Mouse (Mus musculus) adrenal gland, adult 2 months (tissue): Measurements from ENCODE around the gene Clcn6. TPM values are rescaled to one million over a fixed set of nuclear protein-coding genes. Genes with fewer than 3 reads are reported as not detected.

ENCODE experiments used
- DNase-seq: peaks from one replicate; pipeline ENCODE4 v3.0.0; 2021
- polyA plus RNA-seq: library from polyadenylated mRNA; depleted of rRNA; stranded (reverse); fragments of >200 nt; gene quantifications from 2 replicates; pipeline ENCODE4 v1.2.3, GENCODE M21; 2012; rRNA removed
- total RNA-seq, 2 experiments: library from RNA; stranded (reverse); gene quantifications; 2 replicates each; pipeline ENCODE4 v1.2.3; 2021

Clcn6 gene
- total and polyA plus RNA-seq, 3 experiments, result 8.6 to 12.2 (median 10.4) TPM

GRCm38 (mm10) chr4:147985205-147986132 is 53.2 kb downstream of the Clcn6 start, which contains the start of gene Nppb:
Gene Nppb, plus strand, starts transcription at chr4:147985788.
- DNase-seq, result peak; percentile 40

- no peak for DNase-seq
Observed at GRCm38 (mm10) chr4:147979441-147979860, 59.2 kb downstream of the Clcn6 start.

GRCm38 (mm10) chr4:147978391-147978790 is 60.2 kb downstream of the Clcn6 start:
- peak; percentile 52 for DNase-seq

GRCm38 (mm10) chr4:147977726-147978125 is 60.9 kb downstream of the Clcn6 start:
- no peak for DNase-seq

- no peak for DNase-seq
Observed at GRCm38 (mm10) chr4:147976237-147976636, 62.4 kb downstream of the Clcn6 start.

GRCm38 (mm10) chr4:147969337-147969736 is 69.3 kb downstream of the Clcn6 start:
- no peak for DNase-seq

GRCm38 (mm10) chr4:147968816-147969215 is 69.8 kb downstream of the Clcn6 start:
- DNase-seq, result no peak

GRCm38 (mm10) chr4:147965712-147966111 is 72.9 kb downstream of the Clcn6 start:
- no peak for DNase-seq

- no peak for DNase-seq
Observed at GRCm38 (mm10) chr4:147963623-147964022, 75.0 kb downstream of the Clcn6 start.

- DNase-seq, result no peak
Observed at GRCm38 (mm10) chr4:147962781-147963180, 75.8 kb downstream of the Clcn6 start.

GRCm38 (mm10) chr4:147959881-147960831 is 78.5 kb downstream of the Clcn6 start:
- peak; percentile 63 for DNase-seq

GRCm38 (mm10) chr4:147957141-147957540 is 81.5 kb downstream of the Clcn6 start:
- DNase-seq, result no peak

Other genes starting within 250 kb of the Clcn6 start
- 1 to 10 TPM; 4.2 to 5.9 TPM for gene Zfp984, start 229.0 kb downstream of the Clcn6 start, total RNA-seq
- 0.04 TPM in 1 of 2 replicates, not detected in the other for gene Zfp984, start 229.0 kb downstream of the Clcn6 start, polyA plus RNA-seq
- 10 to 100 TPM; 22.7 to 25.7 TPM for gene Zfp933, start 190.5 kb downstream of the Clcn6 start, total RNA-seq
- gene Zfp933, start 190.5 kb downstream of the Clcn6 start, polyA plus RNA-seq, result 0.75 and 1.2 TPM in 2 replicates
- 10 to 100 TPM; 13.9 to 16.5 TPM for gene Miip, start 170.0 kb downstream of the Clcn6 start, total RNA-seq
- gene Miip, start 170.0 kb downstream of the Clcn6 start, polyA plus RNA-seq, result 104 and 123 TPM in 2 replicates
- gene Fv1, start 169.8 kb downstream of the Clcn6 start, total RNA-seq, result 10 to 100 TPM in 1 of 2 experiments, 1 to 10 TPM in 1; 7.8 to 11.7 TPM
- 0.50 and 0.75 TPM in 2 replicates for gene Fv1, start 169.8 kb downstream of the Clcn6 start, polyA plus RNA-seq
- gene Mfn2, start 134.1 kb downstream of the Clcn6 start, total RNA-seq, result 100 to 1,000 TPM; 164 to 221 TPM
- 77.6 and 98.7 TPM in 2 replicates for gene Mfn2, start 134.1 kb downstream of the Clcn6 start, polyA plus RNA-seq
- gene Plod1, start 102.1 kb downstream of the Clcn6 start, total RNA-seq, result 10 to 100 TPM; 36.4 to 44.0 TPM
- 36.1 and 46.5 TPM in 2 replicates for gene Plod1, start 102.1 kb downstream of the Clcn6 start, polyA plus RNA-seq
- gene 2510039O18Rik, start 97.9 kb downstream of the Clcn6 start, total RNA-seq, result 10 to 100 TPM; 44.4 TPM
- 119 and 120 TPM in 2 replicates for gene 2510039O18Rik, start 97.9 kb downstream of the Clcn6 start, polyA plus RNA-seq
- 1 to 10 TPM in 1 of 2 experiments, not detected in 1; 9.8 TPM for gene Nppb, start 53.0 kb downstream of the Clcn6 start, total RNA-seq
- gene Nppb, start 53.0 kb downstream of the Clcn6 start, polyA plus RNA-seq, result not detected in 2 replicates
- gene Nppa, start 38.1 kb downstream of the Clcn6 start, total RNA-seq, result not detected
- not detected in 2 replicates for gene Nppa, start 38.1 kb downstream of the Clcn6 start, polyA plus RNA-seq
- gene Mthfr, start 256 bp upstream of the Clcn6 start, total RNA-seq, result 10 to 100 TPM; 29.2 to 39.3 TPM
- 30.2 and 38.2 TPM in 2 replicates for gene Mthfr, start 256 bp upstream of the Clcn6 start, polyA plus RNA-seq
- gene Agtrap, start 49.2 kb upstream of the Clcn6 start, total RNA-seq, result 10 to 100 TPM; 75.4 to 97.8 TPM
- gene Agtrap, start 49.2 kb upstream of the Clcn6 start, polyA plus RNA-seq, result 135 and 174 TPM in 2 replicates
- 10 to 100 TPM; 23.4 to 27.3 TPM for gene Mad2l2, start 91.6 kb upstream of the Clcn6 start, total RNA-seq
- gene Mad2l2, start 91.6 kb upstream of the Clcn6 start, polyA plus RNA-seq, result 30.9 and 36.7 TPM in 2 replicates
- gene Draxin, start 91.9 kb upstream of the Clcn6 start, total RNA-seq, result under 1 TPM; 0.14 TPM
- 0.07 and 0.12 TPM in 2 replicates for gene Draxin, start 91.9 kb upstream of the Clcn6 start, polyA plus RNA-seq
- 10 to 100 TPM; 45.8 to 66.9 TPM for gene Fbxo6, start 113.3 kb upstream of the Clcn6 start, total RNA-seq
- gene Fbxo6, start 113.3 kb upstream of the Clcn6 start, polyA plus RNA-seq, result 102 and 123 TPM in 2 replicates
- 10 to 100 TPM; 11.4 to 16.3 TPM for gene Fbxo44, start 121.7 kb upstream of the Clcn6 start, total RNA-seq
- gene Fbxo44, start 121.7 kb upstream of the Clcn6 start, polyA plus RNA-seq, result 20.4 and 26.5 TPM in 2 replicates
- 1 to 10 TPM; 3.6 to 9.5 TPM for gene Fbxo2, start 121.8 kb upstream of the Clcn6 start, total RNA-seq
- 2.5 and 5.9 TPM in 2 replicates for gene Fbxo2, start 121.8 kb upstream of the Clcn6 start, polyA plus RNA-seq
- gene Disp3, start 249.1 kb upstream of the Clcn6 start, total RNA-seq, result under 1 TPM; 0.24 to 0.55 TPM
- gene Disp3, start 249.1 kb upstream of the Clcn6 start, polyA plus RNA-seq, result 0.59 and 1.0 TPM in 2 replicates